ENCODE assay signal across 9 mouse cellular contexts in genomic region chr8:117363291-117363690, GRCm38 (mm10).
A peak's percentile ranks its signal among the peaks of the same experiment; 100 is the strongest.
DNase-seq lines count a peak whose midpoint lies in the region; ATAC-seq lines count a peak whose summit lies in the region.
"Had no signal": no experiment of that assay in that cellular context is flagged by ENCODE, and none has a peak within 500 bp of the region (broad histone marks: within the 10 kb centered on the region; RNA-seq: fewer than 3 reads in every experiment).

No protein-coding gene starts in this region.

- no peak overlapping the region for H3K4me2 ChIP-seq in forebrain, embryonic 14.5 days (ENCODE audit: low read length)
- H3K4me2 ChIP-seq in forebrain, embryonic 16.5 days (ENCODE audit: low read length), result no peak overlapping the region
- H3K4me2 ChIP-seq in midbrain, embryonic 16.5 days (ENCODE audit: low read length), result no peak overlapping the region
- H3K4me2 ChIP-seq in midbrain, embryonic 13.5 days (replicated peaks), result no peak overlapping the region

- no peaks in the 10 kb centered on the region for H3K27me3 ChIP-seq in forebrain, embryonic 14.5 days (replicated peaks; ENCODE audit: control insufficient read depth, insufficient read depth, low read length)
- no peaks in the 10 kb centered on the region for H3K27me3 ChIP-seq in forebrain, embryonic 16.5 days (replicated peaks; ENCODE audit: control insufficient read depth, insufficient read depth, low read length)
- H3K27me3 ChIP-seq in midbrain, embryonic 16.5 days (ENCODE audit: control insufficient read depth, insufficient read depth, low read depth, low read length), result no peaks in the 10 kb centered on the region
- H3K27me3 ChIP-seq in midbrain, embryonic 13.5 days, result no peaks in the 10 kb centered on the region

- DNase-seq in forebrain, embryonic 14.5 days (ENCODE audit: low spot score), result peak; percentile 45
- peak; percentile 52 to 65 for DNase-seq in heart, adult 9 months (ENCODE audit: low spot score in 2 of 2)
- peak; percentile 50 for DNase-seq in lung, postnatal 36 days
- no peak for DNase-seq in spleen, adult 18-20 months
- DNase-seq: B cell, adult 2 months had no signal

- no peak overlapping the region for H3K4me3 ChIP-seq in forebrain, embryonic 14.5 days (ENCODE audit: low read depth, low read length)
- no peak overlapping the region for H3K4me3 ChIP-seq in forebrain, embryonic 16.5 days (replicated peaks; ENCODE audit: low read length)
- no peak overlapping the region for H3K4me3 ChIP-seq in midbrain, embryonic 16.5 days (ENCODE audit: low read depth, low read length)
- no peak overlapping the region for H3K4me3 ChIP-seq in midbrain, embryonic 13.5 days (replicated peaks)

- H3K4me1 ChIP-seq in forebrain, embryonic 14.5 days (ENCODE audit: control insufficient read depth, insufficient read depth, low read length), result 0 out of 2 replicates have a peak, but pooled peaks cover 3% of the 10 kb centered on the region
- peaks cover 14% of the 10 kb centered on the region for H3K4me1 ChIP-seq in forebrain, embryonic 16.5 days (replicated peaks; ENCODE audit: control insufficient read depth, insufficient read depth, low read length)
- H3K4me1 ChIP-seq in midbrain, embryonic 16.5 days (ENCODE audit: control insufficient read depth, insufficient read depth, low read length), result peaks cover 27% of the 10 kb centered on the region
- peaks cover 26% of the 10 kb centered on the region for H3K4me1 ChIP-seq in midbrain, embryonic 13.5 days (replicated peaks)

- WGBS in forebrain, embryonic 14.5 days, result 80% methylated on average over 10 of the region's 10 CpGs
- 69% methylated on average over 10 of the region's 10 CpGs for WGBS in forebrain, embryonic 16.5 days
- WGBS in midbrain, embryonic 16.5 days, result 81% methylated on average over 10 of the region's 10 CpGs
- WGBS in midbrain, embryonic 13.5 days, result 87% methylated on average over 10 of the region's 10 CpGs

- H3K9me3 ChIP-seq in forebrain, embryonic 14.5 days (replicated peaks; ENCODE audit: control insufficient read depth, low read length), result no peaks in the 10 kb centered on the region
- no peaks in the 10 kb centered on the region for H3K9me3 ChIP-seq in forebrain, embryonic 16.5 days (ENCODE audit: control insufficient read depth, low read length)
- no peaks in the 10 kb centered on the region for H3K9me3 ChIP-seq in midbrain, embryonic 16.5 days (replicated peaks; ENCODE audit: control insufficient read depth, low read length, poor library complexity, severe bottlenecking)
- H3K9me3 ChIP-seq in midbrain, embryonic 13.5 days, result no peaks in the 10 kb centered on the region; the same call in 1 of the 2 replicates

- no peak for ATAC-seq in forebrain, embryonic 14.5 days
- ATAC-seq in forebrain, embryonic 16.5 days, result no peak
- ATAC-seq in midbrain, embryonic 16.5 days, result no peak
- ATAC-seq in midbrain, embryonic 13.5 days, result no peak
- no peak for ATAC-seq in monocyte, adult 5-6 weeks (replicated peaks; ENCODE audit: insufficient number of reproducible peaks, low FRiP score, low TSS enrichment, poor library complexity, severe bottlenecking)

- no peak overlapping the region for H3K9ac ChIP-seq in forebrain, embryonic 14.5 days (ENCODE audit: low read length)
- H3K9ac ChIP-seq in forebrain, embryonic 16.5 days (replicated peaks; ENCODE audit: low read depth, low read length), result no peak overlapping the region
- H3K9ac ChIP-seq in midbrain, embryonic 16.5 days (ENCODE audit: low read depth, low read length), result no peak overlapping the region
- no peak overlapping the region for H3K9ac ChIP-seq in midbrain, embryonic 13.5 days (replicated peaks)

- H3K36me3 ChIP-seq in forebrain, embryonic 14.5 days (ENCODE audit: control insufficient read depth, insufficient read depth, low read length), result no peaks in the 10 kb centered on the region
- H3K36me3 ChIP-seq in forebrain, embryonic 16.5 days (ENCODE audit: control insufficient read depth, insufficient read depth), result no peaks in the 10 kb centered on the region
- H3K36me3 ChIP-seq in midbrain, embryonic 16.5 days (ENCODE audit: control insufficient read depth, insufficient read depth, low read length), result no peaks in the 10 kb centered on the region
- no peaks in the 10 kb centered on the region for H3K36me3 ChIP-seq in midbrain, embryonic 13.5 days

- H3K27ac ChIP-seq in forebrain, embryonic 14.5 days (ENCODE audit: low read depth, low read length), result no peak overlapping the region
- no peak overlapping the region for H3K27ac ChIP-seq in forebrain, embryonic 16.5 days (ENCODE audit: low read length)
- peak overlapping the region; percentile 26; the same call in 1 of the 2 replicates for H3K27ac ChIP-seq in midbrain, embryonic 16.5 days (ENCODE audit: low read length)
- H3K27ac ChIP-seq in midbrain, embryonic 13.5 days, result no peak overlapping the region

Comparison
In these comparisons a context has a peak if more than half of its experiments do, and no peak if none do; other contexts are left out.
1. DNase-seq: peak in forebrain, embryonic 14.5 days (single experiment), heart, adult 9 months (2 of 2) and lung, postnatal 36 days (single experiment); none in spleen, adult 18-20 months (0 of 2).